Mouse (Mus musculus) kidney, adult 9 months (tissue): ENCODE measurements around the gene Stxbp1.
"Not testable (repeated sequence)": the region's sequence is repeated elsewhere in the genome, so short reads cannot be mapped to it uniquely, and the experiment has no call there.

Source experiments
- DNase-seq: peaks from one replicate; pipeline ENCODE4 v3.0.0; 2022

The Stxbp1 gene

DNA sequence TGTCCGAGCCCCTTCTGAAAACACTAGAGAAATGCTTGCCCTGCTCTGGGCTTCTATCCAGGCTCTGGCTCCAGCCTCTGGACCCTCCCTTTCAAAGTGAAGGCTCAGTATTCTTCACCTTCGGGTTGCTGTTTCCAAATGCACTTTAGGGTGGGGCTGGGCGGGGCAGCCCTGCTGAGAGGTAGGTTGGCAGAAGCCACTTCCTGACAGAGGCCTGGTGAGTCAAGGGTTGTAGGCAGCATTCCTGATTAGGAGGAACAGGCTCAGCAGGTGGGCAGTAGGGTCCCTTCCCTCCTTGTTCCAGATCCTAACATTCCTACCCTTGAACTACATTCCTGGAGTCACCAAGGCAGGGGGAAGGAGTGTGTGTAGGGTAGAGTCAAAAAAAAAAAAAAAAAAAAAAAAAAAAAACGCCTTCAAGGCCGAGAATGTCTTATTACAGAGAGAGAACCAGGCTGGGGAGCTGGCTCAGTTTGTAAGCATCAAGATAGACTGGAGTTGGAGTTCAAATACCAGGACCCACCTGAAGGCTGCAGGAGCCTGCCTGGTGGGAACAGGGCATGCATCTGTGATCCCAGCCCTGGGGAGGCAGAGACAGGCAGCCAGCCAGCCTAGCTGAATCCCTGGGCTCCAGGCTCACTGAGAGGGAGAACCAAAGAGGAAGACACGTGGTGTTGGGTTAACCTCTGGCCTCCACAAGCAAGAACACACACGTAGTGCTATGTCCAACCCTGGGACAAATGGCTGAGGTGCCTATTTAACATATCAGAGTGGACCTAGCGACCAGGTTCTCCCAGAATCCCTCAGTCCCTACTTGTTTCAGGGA lies 23.4 kb upstream of the Stxbp1 start:
- no peak for DNase-seq

GRCm38 (mm10) chr2:32869721-32870274 lies 22.8 kb upstream of the Stxbp1 start:
- DNase-seq: peak; percentile 34

DNA sequence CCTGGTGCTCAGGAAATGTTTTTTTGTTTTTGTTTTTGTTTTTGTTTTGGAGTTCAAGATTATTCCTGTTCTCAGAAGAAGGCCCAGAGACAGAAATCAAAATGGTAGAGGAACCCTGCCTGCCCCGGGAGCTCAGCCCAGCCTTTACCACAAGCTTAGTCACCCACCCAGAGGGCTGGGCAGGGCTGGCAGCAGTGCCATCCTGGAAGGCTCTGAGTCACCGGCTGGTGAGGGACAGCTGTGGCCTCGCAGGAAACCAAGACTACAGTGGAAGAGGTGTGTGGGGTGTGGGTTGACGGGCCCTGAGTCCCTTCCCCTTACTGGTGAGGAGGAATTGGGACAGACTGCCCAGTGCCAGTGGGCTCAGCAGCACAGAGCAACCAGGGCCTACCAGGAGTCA lies 20.3 kb upstream of the Stxbp1 start:
- DNase-seq: no peak

DNA sequence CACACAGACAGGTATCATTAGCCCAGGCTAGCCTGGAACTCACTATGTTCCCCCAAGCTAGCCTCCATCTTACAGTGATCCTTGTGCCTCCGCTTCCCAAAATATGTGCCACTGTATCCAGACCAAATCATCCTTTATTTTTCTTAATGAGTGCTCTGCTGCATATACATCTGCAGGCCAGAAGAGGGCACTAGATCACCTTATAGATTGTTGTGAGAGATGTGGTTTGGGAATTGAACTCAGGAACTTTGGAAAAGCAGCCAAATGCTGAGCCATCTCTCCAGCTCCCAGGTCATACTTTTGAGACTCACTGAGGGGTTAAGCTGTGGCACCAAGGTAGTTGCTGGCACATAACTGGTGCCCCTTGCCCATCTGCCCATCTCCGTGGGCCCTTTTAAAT lies 17.7 kb upstream of the Stxbp1 start:
- DNase-seq: peak; percentile 34

DNA sequence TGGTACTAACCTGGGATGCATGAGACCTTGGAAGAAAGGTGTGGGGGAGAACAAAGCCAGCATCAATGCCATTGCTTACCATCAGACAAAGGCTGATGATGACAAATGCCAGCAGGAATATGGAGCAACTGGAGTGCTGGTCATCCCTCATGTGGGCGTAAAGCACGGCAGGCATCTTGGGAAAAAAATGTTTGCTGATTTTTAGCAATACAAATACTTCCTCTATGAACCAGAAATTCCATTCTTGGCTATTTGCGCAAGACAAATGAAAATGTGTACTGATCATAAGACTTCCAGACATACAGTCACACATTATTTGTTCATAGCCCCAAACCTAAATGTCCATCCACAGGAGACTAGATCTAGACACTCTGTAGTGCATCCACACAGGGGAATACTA lies 16.3 kb upstream of the Stxbp1 start:
- DNase-seq: no peak

DNA sequence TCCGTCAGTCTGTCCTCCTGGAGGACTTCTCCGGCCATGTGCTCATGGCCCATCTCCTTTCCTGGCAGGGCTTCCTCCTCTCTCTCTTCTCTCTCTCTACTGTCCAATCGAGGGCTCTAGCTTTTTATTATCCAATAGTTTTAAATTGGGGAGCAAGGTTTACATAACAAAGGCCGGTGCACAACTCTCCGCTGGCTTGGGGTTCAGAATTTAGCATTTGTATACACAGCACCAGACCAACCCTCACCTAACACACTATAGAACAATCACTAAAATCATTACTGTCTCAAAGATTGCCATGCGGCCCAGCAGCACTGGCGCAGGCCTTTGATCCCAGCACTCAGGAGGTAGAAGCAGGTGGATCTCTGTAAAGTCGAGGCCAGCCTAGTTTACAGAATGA lies 13.8 kb upstream of the Stxbp1 start:
- DNase-seq: no peak

DNA sequence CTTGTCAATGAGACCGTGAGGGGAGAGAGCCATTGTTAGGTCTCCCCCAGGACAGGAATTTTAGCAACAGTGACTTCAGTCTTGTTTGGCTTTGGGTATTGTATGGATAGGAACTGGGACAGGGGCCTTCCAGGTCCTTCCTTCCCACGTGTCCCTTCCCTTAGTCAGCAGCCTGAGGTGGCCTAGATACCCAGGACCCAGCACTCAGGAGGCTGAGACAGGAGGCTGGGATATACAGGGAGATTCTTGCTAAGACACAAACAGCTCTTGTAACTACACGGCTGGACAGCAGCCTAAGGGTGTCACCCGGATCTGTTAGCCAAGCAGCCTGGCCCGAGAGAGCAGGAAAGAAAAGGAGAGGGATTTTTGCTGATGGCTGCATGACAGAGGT lies 12.6 kb upstream of the Stxbp1 start:
- no peak for DNase-seq

GRCm38 (mm10) chr2:32859010-32859621 lies 12.1 kb upstream of the Stxbp1 start:
- peak; percentile 50 for DNase-seq

GRCm38 (mm10) chr2:32857584-32857983 lies 10.5 kb upstream of the Stxbp1 start:
- DNase-seq: peak; percentile 81

DNA sequence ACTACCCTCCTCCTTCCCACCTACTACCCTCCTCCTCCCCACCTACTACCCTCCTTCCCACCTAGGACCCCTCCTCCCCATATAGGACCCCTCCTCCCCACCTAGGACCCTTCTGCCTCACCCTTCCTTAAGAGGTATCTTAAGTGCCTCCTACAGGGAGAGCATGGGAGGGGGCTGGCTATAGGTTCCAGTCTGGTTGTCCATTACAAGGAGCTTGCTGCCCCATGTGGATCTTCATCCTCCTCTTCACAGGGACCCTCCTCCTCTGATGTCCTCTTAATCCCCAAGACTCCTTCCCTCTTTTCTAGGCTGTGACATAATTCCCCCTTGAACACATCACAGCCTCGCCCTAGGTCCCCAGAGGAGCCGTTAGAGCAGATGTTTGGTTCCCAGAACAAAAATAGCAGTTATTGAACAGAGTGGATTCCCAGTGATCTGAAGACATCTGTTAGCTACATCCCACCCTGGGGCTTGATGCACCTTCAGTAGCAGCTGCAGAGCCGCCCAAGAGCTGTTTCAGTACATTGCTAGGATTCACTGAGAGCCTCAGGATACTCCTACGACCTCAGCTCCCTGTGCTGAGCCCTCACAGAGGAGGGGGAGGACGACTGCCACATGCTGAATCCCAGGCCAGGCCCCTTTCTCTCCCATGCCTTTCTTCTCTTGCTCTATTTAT lies 8.9 kb upstream of the Stxbp1 start:
- no peak for DNase-seq

GRCm38 (mm10) chr2:32855046-32855785 lies 8.2 kb upstream of the Stxbp1 start:
- DNase-seq: no peak

DNA sequence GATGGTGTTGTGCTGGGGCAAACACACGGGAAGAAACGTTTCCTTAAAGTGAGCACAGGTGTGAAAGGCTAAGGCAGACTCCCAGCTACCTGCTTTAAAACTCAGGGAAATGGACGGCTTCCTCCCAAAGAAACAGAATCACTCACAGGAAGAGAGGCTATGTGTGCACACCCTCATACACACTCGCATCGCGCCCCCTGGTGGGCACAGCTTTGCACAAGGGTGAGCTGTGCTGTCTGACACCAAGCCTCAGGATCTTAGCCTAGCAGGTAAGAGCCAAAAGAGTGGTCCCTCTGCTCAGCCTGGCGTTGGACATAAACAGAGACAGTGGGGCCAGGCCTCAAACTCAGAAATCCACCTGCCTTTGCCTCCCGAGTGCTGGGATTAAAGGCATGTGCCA lies 7.2 kb upstream of the Stxbp1 start:
- DNase-seq: peak; percentile 93

DNA sequence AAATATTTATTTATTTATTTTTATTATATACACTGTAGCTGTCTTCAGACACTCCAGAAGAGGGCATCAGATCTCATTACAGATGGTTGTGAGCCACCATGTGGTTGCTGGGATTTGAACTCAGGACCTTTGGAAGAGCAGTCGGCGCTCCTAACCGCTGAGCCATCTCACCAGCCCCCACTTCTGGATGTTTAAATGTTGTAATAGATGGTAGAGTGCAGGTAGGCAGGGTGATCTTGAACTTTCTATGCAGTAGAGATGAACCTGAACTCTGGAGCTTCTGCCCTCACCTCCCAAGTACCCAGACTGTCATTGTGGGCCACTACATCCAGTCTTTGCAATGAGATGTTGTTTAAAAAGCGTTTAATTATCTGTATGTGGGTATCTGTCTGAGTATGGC lies 6.7 kb upstream of the Stxbp1 start:
- not testable (repeated sequence) for DNase-seq

GRCm38 (mm10) chr2:32852156-32852555 lies 5.1 kb upstream of the Stxbp1 start:
- DNase-seq: peak; percentile 47

GRCm38 (mm10) chr2:32847468-32847821 lies 400 bp upstream of the Stxbp1 start:
- no peak for DNase-seq

DNA sequence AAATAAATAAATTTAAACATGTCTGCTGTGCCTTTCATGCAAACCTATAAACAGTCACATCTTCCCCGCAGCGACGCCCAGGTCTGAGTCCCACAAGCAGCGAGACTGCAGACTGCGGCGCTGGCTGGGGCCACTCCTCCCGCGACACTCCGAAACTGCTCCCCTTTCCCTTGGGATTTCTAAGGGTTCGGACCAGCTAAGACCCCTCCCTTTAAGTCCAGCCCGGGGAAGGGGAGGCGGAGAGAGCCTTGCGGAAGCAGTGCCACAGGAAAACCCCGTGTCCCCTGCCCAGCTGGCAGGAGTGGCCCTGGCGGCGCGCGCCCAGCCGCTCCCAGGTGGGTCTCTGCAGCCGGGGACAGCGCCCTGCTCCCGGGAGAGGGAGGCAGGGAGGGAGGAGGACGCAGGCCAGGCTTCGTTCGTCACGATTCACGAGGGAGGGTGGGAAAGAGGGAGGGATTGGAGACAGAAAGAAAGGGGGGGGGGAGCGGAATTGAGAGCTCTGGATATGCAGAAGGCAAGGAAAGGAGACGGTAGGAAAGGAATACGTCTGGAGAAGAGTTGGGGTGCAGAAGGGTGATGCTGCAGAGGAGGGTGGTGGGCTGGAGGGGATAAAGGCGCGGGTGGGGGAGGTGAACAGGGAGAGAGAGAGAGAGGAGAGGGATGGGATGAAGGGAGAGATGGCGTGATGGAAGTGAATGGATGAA lies 792 bp downstream of the Stxbp1 start:
- DNase-seq: peak; percentile 38

DNA sequence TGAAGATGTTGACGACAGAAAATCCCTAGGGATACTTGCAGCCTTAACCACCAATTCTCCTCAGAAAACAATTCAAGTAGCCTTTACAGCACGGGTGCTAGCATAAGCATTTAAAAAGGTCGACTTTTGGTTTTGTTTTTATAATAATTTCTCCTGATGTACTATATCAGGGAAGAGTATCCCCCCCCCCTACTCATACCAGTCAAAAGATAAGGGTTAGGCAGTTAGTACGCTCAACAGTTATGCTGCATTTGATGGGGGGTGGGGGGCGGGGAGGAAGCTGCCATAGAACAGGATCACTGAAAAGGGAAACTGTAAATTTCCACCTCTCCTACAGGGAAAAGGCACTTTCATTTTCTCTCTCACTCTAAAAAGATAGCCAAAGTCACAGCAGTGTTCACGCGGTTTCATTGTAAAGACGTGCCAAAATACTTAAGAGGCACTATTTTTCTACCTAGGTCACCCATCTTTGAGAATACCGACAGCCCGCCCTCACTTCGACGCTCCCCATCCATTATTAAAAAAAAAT lies 1.4 kb downstream of the Stxbp1 start:
- no peak for DNase-seq

- no peak for DNase-seq
Measured at GRCm38 (mm10) chr2:32842558-32842957, 4.5 kb downstream of the Stxbp1 start.

DNA sequence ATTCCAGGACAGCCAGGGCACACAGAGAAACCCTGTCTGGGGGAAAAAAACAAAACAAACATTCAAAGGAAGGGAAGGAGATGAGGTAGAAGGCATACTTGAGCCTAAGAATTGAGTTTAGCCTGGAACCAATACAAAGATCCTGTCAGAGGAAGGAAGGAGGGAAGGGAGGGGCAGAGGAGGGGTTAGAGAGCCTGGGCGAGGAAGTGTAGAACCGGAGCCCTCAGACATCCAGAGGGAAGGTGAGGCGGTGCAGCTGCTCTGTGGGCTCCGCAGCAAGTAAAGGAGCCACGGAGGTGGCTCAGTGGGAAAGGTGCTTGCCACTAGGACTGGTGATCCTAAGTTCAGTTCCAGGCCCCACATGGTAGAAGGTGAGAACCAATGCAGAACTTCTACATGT lies 5.9 kb downstream of the Stxbp1 start:
- peak; percentile 28 for DNase-seq

- no peak for DNase-seq
Measured at GRCm38 (mm10) chr2:32839261-32839660, 7.8 kb downstream of the Stxbp1 start.

DNA sequence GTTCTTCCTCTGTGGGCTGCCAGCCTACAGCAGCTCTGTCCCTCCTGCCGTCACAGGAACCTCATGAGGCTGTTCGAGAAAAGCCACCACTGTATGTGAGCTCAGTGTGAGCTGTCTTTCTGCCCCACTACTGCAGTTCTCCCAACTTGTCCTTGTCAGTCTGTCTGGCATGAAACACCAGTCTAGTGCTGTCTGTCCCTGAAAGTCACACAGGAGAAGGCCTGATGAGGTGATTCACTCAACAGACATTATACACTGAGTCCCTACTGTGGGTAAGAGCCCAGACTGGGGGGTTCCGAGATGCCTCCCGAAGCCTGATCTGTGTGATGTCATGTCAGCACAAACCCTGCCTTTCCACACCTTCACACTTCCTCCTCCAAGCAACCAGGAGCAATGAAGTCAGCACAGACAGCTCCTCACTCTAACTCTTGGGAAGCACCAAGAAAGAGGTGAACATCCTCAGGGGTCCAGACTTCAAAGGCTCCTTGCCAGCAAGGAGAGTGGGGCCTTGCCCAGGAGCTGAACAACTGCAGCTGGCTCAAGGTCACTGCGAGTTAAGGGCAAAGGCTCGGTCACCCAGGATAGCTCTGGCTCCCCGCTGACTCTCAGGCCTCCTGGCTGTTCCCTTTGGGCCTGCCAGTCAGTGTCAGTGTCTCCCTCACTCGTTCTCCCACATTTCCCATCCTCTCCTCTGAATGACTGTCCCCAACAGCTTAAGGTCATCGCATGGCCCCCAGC lies 8.7 kb downstream of the Stxbp1 start:
- no peak for DNase-seq
